Mouse (Mus musculus) cerebellum, adult 8-10 months (tissue): Measurements from ENCODE around the gene Kdm1b.

Source experiments
- DNase-seq: peaks from one replicate; pipeline ENCODE4 v3.0.0; 2022

The Kdm1b gene

DNA sequence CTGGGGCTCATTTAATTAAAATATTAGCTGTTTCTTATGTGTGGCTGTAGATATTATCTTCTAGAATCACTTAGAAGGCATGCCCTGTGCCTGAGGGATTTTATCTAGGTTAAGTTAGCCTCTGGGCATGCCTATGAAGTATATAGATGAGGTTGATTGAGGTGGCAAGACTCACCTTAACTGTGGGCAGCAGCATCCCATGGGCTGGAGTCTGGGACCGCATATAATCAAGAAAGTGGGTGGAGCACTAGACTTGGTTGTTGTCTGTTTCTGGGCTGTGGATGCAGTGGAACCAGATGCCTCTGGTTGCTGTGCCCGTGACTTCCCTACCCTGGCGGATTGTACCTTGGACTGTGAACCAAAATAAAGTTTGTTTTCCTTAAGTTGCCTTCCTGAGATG lies 68.8 kb downstream of the Kdm1b start:
- DNase-seq, result no peak

- no peak for DNase-seq
Observed at GRCm38 (mm10) chr13:47112924-47113323, 69.6 kb downstream of the Kdm1b start.

DNA sequence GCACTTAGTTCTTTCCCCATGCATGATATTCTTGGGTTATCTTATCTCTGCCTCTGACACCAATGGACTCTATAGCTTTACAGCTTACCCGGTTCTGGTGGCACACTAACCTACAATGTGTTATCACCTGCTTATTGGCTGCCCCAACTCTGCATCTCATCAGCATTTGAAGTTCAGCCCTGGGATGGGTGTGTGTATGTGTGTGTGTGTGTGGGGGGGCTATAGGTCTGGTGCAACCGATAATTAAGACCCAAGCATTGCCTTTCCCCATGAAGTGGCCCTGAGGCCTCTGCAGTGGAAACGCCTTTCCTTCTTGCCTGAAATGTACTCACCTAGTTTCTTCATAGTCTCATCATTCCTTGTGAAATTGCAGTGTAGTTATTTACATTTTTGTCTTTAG lies 72.7 kb downstream of the Kdm1b start:
- DNase-seq, result no peak

DNA sequence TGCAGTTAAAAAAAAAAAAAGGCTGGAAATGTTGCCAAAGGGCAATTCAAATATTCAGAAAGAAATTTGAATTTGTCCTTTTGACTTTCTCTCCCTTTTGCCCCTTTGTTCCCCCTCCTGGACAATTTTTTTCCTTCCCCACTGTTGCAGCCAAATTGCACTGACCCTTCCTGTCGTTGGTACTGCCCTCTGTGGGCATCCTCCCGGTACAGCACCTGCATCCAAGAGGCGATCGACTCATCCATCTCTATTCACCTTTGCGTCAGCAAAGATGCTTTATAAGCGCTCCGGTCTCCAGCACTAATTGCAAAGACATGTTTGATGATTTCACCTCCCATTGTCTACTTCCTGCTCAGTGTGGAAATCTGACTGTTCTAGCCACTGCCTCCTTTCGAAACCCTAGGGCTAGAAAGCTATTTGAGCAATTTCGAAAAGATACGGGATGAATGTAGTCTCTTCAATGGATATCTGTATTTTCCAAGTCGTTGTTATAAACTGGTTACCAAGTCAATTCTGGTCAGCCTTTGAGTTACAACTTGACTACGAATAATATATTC lies 78.1 kb downstream of the Kdm1b start:
- DNase-seq, result peak; percentile 23

- DNase-seq, result peak; percentile 23
Observed at GRCm38 (mm10) chr13:47122537-47123430, 79.5 kb downstream of the Kdm1b start, which contains the start of gene Rnf144b. Gene Rnf144b (plus strand): TSS chr13:47122656.

DNA sequence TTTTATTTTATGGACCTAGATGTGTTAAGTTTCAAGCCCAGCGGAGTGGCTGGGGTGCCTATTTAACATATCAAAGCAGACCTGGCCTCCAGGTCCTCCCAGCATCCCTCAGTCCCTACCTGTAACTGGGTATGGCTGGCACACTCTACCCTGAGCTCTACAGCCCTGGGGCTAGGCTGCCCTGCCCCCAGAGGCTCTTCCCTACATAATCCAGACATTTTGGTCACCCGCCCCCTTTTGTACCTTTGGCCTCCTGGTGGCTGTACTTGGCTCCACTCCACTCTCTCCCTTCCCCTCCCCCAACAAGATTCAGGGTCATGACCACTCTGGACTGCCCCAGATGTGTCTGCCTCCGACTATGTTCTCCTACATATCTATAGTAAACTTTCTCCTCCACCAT lies 81.2 kb downstream of the Kdm1b start:
- no peak for DNase-seq

- DNase-seq, result no peak
Observed at GRCm38 (mm10) chr13:47124986-47125385, 81.7 kb downstream of the Kdm1b start.

- no peak for DNase-seq
Observed at GRCm38 (mm10) chr13:47125595-47125994, 82.3 kb downstream of the Kdm1b start.

- DNase-seq, result no peak
Observed at GRCm38 (mm10) chr13:47129090-47129489, 85.8 kb downstream of the Kdm1b start.

- no peak for DNase-seq
Observed at GRCm38 (mm10) chr13:47133058-47133457, 89.8 kb downstream of the Kdm1b start.

DNA sequence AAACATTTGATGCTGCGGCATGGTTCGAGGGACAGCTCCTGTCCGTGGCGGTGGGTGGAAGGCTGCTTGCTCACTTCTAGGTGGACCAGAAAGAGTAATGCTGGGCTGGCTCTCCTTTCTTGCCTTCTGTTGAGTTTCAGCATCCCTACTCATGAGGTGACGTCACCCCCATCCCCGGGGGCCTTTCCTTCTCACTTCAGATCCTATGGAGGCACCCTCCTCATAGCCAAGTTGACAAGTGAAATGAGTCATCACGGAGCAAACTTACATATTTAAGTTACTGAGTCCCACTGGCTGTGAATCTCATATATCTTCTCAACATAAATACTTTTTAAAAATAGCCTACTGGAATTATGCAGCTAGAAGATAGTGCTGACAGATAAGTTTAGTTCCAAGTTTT lies 91.5 kb downstream of the Kdm1b start:
- no peak for DNase-seq
